Mouse (Mus musculus) lung, embryonic 16.5 days (tissue): ENCODE results near the gene Slc35b3. TPM values are rescaled to one million over a fixed set of nuclear protein-coding genes. Genes with fewer than 3 reads are reported as not detected.

Experiments used
- ATAC-seq: fragments of 200-750 bp; cut with Nextera tagmentation; 2 replicates; pipeline ENCODE4 v1.8.0; 2017; ENCODE audit warnings: low read depth, mild to moderate bottlenecking, moderate library complexity
- H3K27ac ChIP-seq: fragments of 300-500 bp; sonication (generic); 2 replicates; pipeline ENCODE4 v1.5.1; 2014; ENCODE audit warnings: mild to moderate bottlenecking, control low read depth, low read length
- H3K27me3 ChIP-seq: fragments of 300-500 bp; sonication (generic); 2 replicates; pipeline ENCODE4 v1.6.1; 2014; ENCODE audit warnings: low read depth, low read length, mixed read lengths; ENCODE audit not compliant: control insufficient read depth, insufficient read depth
- H3K36me3 ChIP-seq: fragments of 300-500 bp; sonication (generic); 2 replicates; pipeline ENCODE4 v1.6.1; 2014; ENCODE audit warnings: low read length; ENCODE audit not compliant: control insufficient read depth, insufficient read depth
- H3K4me1 ChIP-seq: fragments of 300-500 bp; sonication (generic); replicated peaks from 2 replicates; pipeline ENCODE4 v1.6.1; 2014; ENCODE audit warnings: low read length, mixed read lengths; ENCODE audit not compliant: control insufficient read depth, insufficient read depth
- H3K4me2 ChIP-seq: fragments of 300-500 bp; sonication (generic); 2 replicates; pipeline ENCODE4 v1.6.1; 2014; ENCODE audit warnings: low read depth, low read length, control low read depth
- H3K4me3 ChIP-seq: fragments of 300-500 bp; sonication (generic); 2 replicates; pipeline ENCODE4 v1.5.1; 2014; ENCODE audit warnings: mild to moderate bottlenecking, low read length, control low read depth
- H3K9ac ChIP-seq: fragments of 300-500 bp; sonication (generic); 2 replicates; pipeline ENCODE4 v1.6.1; 2014; ENCODE audit warnings: low read length, control low read depth
- H3K9me3 ChIP-seq: fragments of 300-500 bp; sonication (generic); 2 replicates; pipeline ENCODE4 v1.6.1; 2016; ENCODE audit warnings: low read length; ENCODE audit not compliant: control insufficient read depth
- WGBS: fragments of 180-500 bp; shearing (Covaris S2); extraction: QIAGEN DNeasy Blood & Tissue Kit; methylation state at CpG from one replicate; pipeline ENCODE4 v1.1.7; 2014; 5-methylcytosine and 5-hydroxymethylcytosine counted together
- polyA plus RNA-seq: library from polyadenylated mRNA; unstranded; fragments of >200 nt; fragmentation: Nextera tagmentation; extraction: Ambion mirVana; gene quantifications from 2 replicates; pipeline ENCODE4 v1.2.1, GENCODE M21; 2015

The Slc35b3 gene
- polyA plus RNA-seq, 1 experiment from 2014 or later: 34.5 TPM

DNA sequence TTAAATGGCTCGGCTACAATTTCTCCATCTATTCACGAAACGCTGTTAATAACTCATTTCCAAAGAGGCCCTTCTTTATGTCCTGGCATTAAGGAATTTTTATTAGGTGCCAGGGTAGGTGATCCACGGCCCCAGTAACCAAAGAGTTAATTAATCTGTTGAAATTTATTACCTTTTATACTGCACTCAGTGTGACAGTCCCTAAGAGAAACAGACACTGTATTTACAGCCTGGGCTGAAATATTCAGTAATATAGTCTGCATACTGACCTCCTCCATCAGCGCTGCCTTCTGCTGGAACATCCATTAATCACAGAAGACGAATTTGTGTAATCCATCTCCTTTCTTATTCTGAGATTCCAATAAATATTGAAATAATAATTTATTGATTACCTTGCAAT, 16.3 kb upstream of the Slc35b3 start:
- Histone ChIP-seq H3K27me3 (no peaks in the 10 kb centered on the region), H3K9ac (no peak overlapping the region), H3K36me3 (no peaks in the 10 kb centered on the region), H3K4me3 (no peak overlapping the region), H3K9me3 (no peaks in the 10 kb centered on the region), H3K4me2 (no peak overlapping the region), H3K4me1 (0 out of 2 replicates have a peak, but pooled peaks cover 3% of the 10 kb centered on the region), H3K27ac (no peak overlapping the region)
- WGBS: 69% methylated on average over 6 of the region's 6 CpGs
- no peak for ATAC-seq

DNA sequence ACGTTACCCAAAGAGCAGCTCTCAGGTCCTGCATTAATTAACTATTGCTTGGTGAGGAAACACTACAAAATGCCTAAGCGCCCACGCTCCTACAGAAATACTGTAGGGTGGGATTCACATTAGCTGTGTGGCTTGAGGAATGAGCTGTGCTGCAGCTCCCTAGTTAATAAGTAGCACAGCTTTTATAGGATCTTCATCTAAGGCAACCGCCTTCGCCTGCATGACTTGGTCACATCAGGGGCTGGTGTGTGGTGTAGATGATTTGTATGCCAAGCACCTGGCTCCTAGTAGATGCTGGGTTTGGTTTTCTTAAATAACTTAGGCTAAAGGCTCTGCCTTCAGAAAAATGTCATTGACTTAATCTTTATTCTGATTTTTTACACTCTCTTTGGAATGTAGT, 15.2 kb upstream of the Slc35b3 start:
- Histone ChIP-seq H3K27ac (no peak overlapping the region), H3K4me1 (0 out of 2 replicates have a peak, but pooled peaks cover 3% of the 10 kb centered on the region), H3K4me3 (no peak overlapping the region), H3K9ac (no peak overlapping the region), H3K9me3 (no peaks in the 10 kb centered on the region), H3K27me3 (no peaks in the 10 kb centered on the region), H3K4me2 (no peak overlapping the region), H3K36me3 (no peaks in the 10 kb centered on the region)
- WGBS: 81% methylated on average over 5 of the region's 5 CpGs
- ATAC-seq: no peak

- H3K9ac ChIP-seq: no peak overlapping the region
- no peak overlapping the region for H3K4me3 ChIP-seq
- no peaks in the 10 kb centered on the region for H3K36me3 ChIP-seq
- no peak overlapping the region for H3K27ac ChIP-seq
- 0 out of 2 replicates have a peak, but pooled peaks cover 3% of the 10 kb centered on the region for H3K4me1 ChIP-seq
- no peak overlapping the region for H3K4me2 ChIP-seq
- ATAC-seq: no peak
- no peaks in the 10 kb centered on the region for H3K9me3 ChIP-seq
- H3K27me3 ChIP-seq: no peaks in the 10 kb centered on the region
- 10% methylated on average over 6 of the region's 6 CpGs for WGBS
Observed at GRCm38 (mm10) chr13:38972602-38973001, 11.9 kb upstream of the Slc35b3 start.

- WGBS: 67% methylated on average over 4 of the region's 4 CpGs
Observed at GRCm38 (mm10) chr13:38971047-38971446, 10.4 kb upstream of the Slc35b3 start.

GRCm38 (mm10) chr13:38967518-38967917, 6.8 kb upstream of the Slc35b3 start:
- H3K4me3 ChIP-seq: no peak overlapping the region
- ATAC-seq: no peak
- H3K27me3 ChIP-seq: no peaks in the 10 kb centered on the region
- WGBS: 88% methylated on average over 1 of the region's 1 CpGs
- no peaks in the 10 kb centered on the region for H3K9me3 ChIP-seq
- no peak overlapping the region for H3K4me2 ChIP-seq
- no peaks in the 10 kb centered on the region for H3K4me1 ChIP-seq
- H3K36me3 ChIP-seq: no peaks in the 10 kb centered on the region
- H3K27ac ChIP-seq: no peak overlapping the region
- no peak overlapping the region for H3K9ac ChIP-seq

More at GRCm38 (mm10) chr13:38971047-38971446, 10.4 kb upstream of the Slc35b3 start:
- Histone ChIP-seq H3K9me3 (no peaks in the 10 kb centered on the region), H3K36me3 (no peaks in the 10 kb centered on the region), H3K27ac (no peak overlapping the region), H3K27me3 (no peaks in the 10 kb centered on the region), H3K4me1 (0 out of 2 replicates have a peak, but pooled peaks cover 3% of the 10 kb centered on the region), H3K9ac (no peak overlapping the region), H3K4me3 (no peak overlapping the region), H3K4me2 (no peak overlapping the region)
- ATAC-seq: no peak

- Histone ChIP-seq H3K27me3 (no peaks in the 10 kb centered on the region), H3K9me3 (no peaks in the 10 kb centered on the region), H3K4me2 (no peak overlapping the region), H3K27ac (no peak overlapping the region), H3K4me3 (no peak overlapping the region), H3K9ac (no peak overlapping the region), H3K36me3 (no peaks in the 10 kb centered on the region), H3K4me1 (no peaks in the 10 kb centered on the region)
- no peak for ATAC-seq
- 82% methylated on average over 2 of the region's 2 CpGs for WGBS
Observed at GRCm38 (mm10) chr13:38966922-38967448, 6.3 kb upstream of the Slc35b3 start.

DNA sequence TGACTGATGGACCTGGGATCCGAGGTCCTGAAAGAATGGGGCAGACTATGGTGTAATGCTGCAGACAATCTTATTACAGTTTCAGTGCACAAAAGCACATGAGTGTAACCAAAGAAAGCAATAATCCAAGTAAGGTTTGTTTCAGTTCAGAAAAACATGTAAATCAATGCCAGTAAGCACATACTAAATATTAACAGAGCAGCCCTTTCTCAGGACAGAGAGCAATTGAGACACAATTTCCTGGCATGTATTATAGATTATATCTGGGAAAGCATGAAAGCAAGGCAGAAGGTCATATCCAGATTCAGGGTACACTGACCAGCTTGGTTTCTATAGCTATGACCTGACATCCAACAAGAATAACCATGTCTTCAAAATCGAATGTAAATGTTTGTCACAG, 2.1 kb upstream of the Slc35b3 start:
- 76% methylated on average over 2 of the region's 2 CpGs for WGBS
- Histone ChIP-seq H3K36me3 (no peaks in the 10 kb centered on the region), H3K9me3 (no peaks in the 10 kb centered on the region), H3K4me1 (peaks cover 21% of the 10 kb centered on the region), H3K4me2 (no peak overlapping the region), H3K27ac (no peak overlapping the region), H3K27me3 (no peaks in the 10 kb centered on the region), H3K9ac (no peak overlapping the region), H3K4me3 (no peak overlapping the region)
- ATAC-seq: no peak

DNA sequence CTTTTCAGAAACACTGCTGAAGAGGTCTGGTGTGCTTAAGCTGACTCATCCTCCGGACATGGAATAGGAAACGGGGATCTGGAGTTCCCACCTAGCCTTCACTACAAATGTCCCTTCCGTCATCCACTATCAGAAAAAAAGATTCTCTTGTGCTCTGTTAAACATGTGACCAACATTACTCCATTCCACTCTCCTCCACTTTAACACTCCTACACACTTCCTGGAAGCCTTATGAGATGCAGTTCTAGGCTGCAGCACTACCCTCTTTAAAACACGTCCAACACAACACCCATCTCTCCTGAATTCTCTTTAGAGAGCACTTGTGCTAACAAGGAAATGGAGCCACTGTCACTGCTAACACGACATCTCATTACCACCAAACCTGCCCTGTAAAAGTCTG, 2.6 kb downstream of the Slc35b3 start:
- no peak for ATAC-seq
- 0 out of 2 replicates have a peak overlapping the region, but pooled peaks have one; percentile 3 for H3K4me2 ChIP-seq
- H3K36me3 ChIP-seq: peaks cover 16% of the 10 kb centered on the region
- H3K4me3 ChIP-seq: 0 out of 2 replicates have a peak overlapping the region, but pooled peaks have one; percentile 2
- 0 out of 2 replicates have a peak overlapping the region, but pooled peaks have one; percentile 31 for H3K27ac ChIP-seq
- WGBS: 51% methylated on average over 5 of the region's 5 CpGs
- peak overlapping the region; percentile 24; the same call in 1 of the 2 replicates for H3K9ac ChIP-seq
- H3K27me3 ChIP-seq: no peaks in the 10 kb centered on the region
- H3K9me3 ChIP-seq: no peaks in the 10 kb centered on the region
- H3K4me1 ChIP-seq: peaks cover 25% of the 10 kb centered on the region

DNA sequence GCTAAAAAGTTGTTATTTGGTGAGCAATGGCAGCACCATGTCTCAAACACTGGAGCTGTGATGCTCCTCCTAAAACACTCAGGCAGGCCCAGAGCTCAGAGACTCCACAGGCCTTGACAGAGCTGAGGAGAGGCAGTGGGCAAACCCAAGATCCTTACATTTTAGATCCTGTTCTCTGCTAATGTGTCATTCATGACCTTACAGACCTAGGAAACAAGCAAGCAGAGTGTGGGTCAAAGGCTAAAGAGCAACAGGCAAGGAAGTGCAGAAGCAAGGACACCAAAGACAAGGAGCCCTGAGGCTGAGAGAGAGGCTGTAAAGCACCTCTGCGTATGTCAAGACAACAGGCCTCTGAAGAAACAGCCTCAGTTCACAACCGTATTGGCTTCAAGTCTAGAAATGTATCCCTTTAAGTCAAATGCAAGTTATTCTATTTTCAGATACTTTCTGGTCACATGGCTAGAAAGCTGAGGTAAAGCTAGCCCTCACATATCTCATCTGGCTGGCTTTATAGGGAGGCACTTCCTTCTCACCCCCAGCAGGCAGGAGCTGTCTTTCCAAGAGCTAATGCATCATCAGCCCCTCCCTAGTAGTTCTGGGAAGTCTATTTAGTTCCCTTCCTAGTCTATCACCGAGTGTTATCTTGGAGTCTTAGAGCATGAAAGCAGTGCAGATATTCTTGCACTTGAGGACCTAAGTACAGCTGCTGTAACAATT, 14.2 kb downstream of the Slc35b3 start:
- Histone ChIP-seq H3K9me3 (no peaks in the 10 kb centered on the region), H3K36me3 (peaks cover 16% of the 10 kb centered on the region), H3K4me3 (no peak overlapping the region), H3K4me2 (no peak overlapping the region), H3K27ac (no peak overlapping the region), H3K27me3 (no peaks in the 10 kb centered on the region), H3K9ac (no peak overlapping the region), H3K4me1 (no peaks in the 10 kb centered on the region)
- 71% methylated on average over 3 of the region's 3 CpGs for WGBS
- ATAC-seq: no peak
